Mouse (Mus musculus) hindbrain, postnatal 0 days (tissue): ENCODE measurements at regions not wholly inside any gene's neighbourhood (a gene's known extent, or its start where the extent isn't known, plus 50 kb on each side); places are given as distances from the start of the nearest gene placed in this dataset.

Experiments
- ATAC-seq: fragments of 200-750 bp; cut with Nextera tagmentation; 2 replicates; pipeline ENCODE4 v1.8.0; 2017; ENCODE audit warnings: mild to moderate bottlenecking, moderate TSS enrichment, moderate library complexity
- DNase-seq: peaks from one replicate; pipeline ENCODE4 v3.0.0-alpha.2; 2015; ENCODE audit warnings: low spot score
- H3K27ac ChIP-seq: fragments of 300-500 bp; sonication (generic); 2 replicates; pipeline ENCODE4 v1.5.1; 2014; ENCODE audit warnings: mild to moderate bottlenecking
- H3K27me3 ChIP-seq: fragments of 300-500 bp; sonication (generic); 2 replicates; pipeline ENCODE4 v1.6.1; 2014; ENCODE audit warnings: low read length, mixed read lengths; ENCODE audit not compliant: insufficient read depth
- H3K36me3 ChIP-seq: fragments of 300-500 bp; sonication (generic); 2 replicates; pipeline ENCODE4 v1.6.1; 2014; ENCODE audit warnings: low read length, mixed read lengths; ENCODE audit not compliant: insufficient read depth
- H3K4me1 ChIP-seq: fragments of 300-500 bp; sonication (generic); 2 replicates; pipeline ENCODE4 v1.6.1; 2014; ENCODE audit warnings: antibody characterized with exemption, low read length, mixed read lengths; ENCODE audit not compliant: insufficient read depth
- H3K4me2 ChIP-seq: fragments of 300-500 bp; sonication (generic); 2 replicates; pipeline ENCODE4 v1.6.1; 2014; ENCODE audit warnings: low read depth, mild to moderate bottlenecking, low read length, moderate library complexity, mixed read lengths
- H3K4me3 ChIP-seq: fragments of 300-500 bp; sonication (generic); 2 replicates; pipeline ENCODE4 v1.5.1; 2014; ENCODE audit warnings: low read length
- H3K9ac ChIP-seq: fragments of 300-500 bp; sonication (generic); replicated peaks from 2 replicates; pipeline ENCODE4 v1.6.1; 2014; ENCODE audit warnings: mild to moderate bottlenecking, low read length, moderate library complexity, mixed read lengths
- H3K9me3 ChIP-seq: fragments of 300-500 bp; sonication (generic); 2 replicates; pipeline ENCODE4 v1.6.1; 2016; ENCODE audit warnings: low read length, mixed read lengths
- CTCF ChIP-seq: IDR thresholded peaks from 2 replicates; pipeline ENCODE4 v1.5.1; 2016; ENCODE audit warnings: antibody characterized with exemption, control low read depth, low read depth
- WGBS: fragments of 180-500 bp; shearing (Covaris S2); extraction: QIAGEN DNeasy Blood & Tissue Kit; methylation state at CpG from one replicate; pipeline ENCODE4 v1.1.7; 2014; 5-methylcytosine and 5-hydroxymethylcytosine counted together

DNA sequence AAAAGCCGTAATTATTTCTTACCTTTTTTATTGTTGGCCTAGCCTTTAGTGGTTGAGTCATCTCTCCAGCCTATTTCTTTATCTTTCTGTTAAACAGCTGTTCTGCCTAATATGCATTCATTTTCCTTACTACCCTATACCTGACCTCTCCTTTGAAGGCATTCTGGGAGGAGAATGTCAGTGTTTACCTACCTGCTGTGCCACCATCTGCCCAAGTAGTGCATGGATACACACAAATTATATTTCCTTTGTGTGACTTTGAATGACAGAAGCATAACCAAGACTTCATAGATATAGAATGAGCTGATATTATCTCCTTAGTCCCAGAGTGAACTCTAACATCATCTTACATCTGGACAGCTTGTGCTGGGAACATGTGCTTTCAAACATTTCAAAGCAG lies 293.5 kb upstream of the Tom1l1 start:
- Histone ChIP-seq H3K27ac (no peak overlapping the region), H3K4me3 (no peak overlapping the region), H3K4me1 (no peaks in the 10 kb centered on the region; the same call in 1 of the 2 replicates), H3K27me3 (no peaks in the 10 kb centered on the region), H3K36me3 (no peaks in the 10 kb centered on the region), H3K4me2 (no peak overlapping the region), H3K9me3 (no peaks in the 10 kb centered on the region), H3K9ac (no peak overlapping the region)
- ATAC-seq (no peak), DNase-seq (peak; percentile 46)
- 86% methylated on average over 1 of the region's 1 CpGs for WGBS
- no peak for TF ChIP-seq CTCF

DNA sequence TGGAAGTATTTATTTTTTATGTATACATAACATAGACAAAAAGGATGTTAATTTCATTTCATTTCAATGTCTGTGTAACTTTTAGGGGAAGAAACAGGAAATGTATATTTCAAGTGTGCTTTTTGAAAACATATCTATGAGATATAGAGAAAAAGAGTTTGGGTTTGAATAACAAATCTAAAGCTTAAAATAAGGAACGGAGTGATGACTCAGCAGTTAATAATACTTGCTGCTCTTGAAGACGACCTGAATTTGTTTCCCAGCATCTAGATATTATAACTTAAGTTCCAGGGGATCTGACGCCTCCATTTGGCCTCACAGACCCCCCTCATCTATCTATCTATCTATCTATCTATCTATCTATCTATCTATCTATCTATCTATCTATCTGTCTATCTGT lies 290.1 kb upstream of the Tom1l1 start:
- Histone ChIP-seq H3K4me1 (no peaks in the 10 kb centered on the region; the same call in 1 of the 2 replicates), H3K4me2 (no peak overlapping the region), H3K9ac (no peak overlapping the region), H3K36me3 (no peaks in the 10 kb centered on the region), H3K4me3 (no peak overlapping the region), H3K27ac (no peak overlapping the region), H3K27me3 (no peaks in the 10 kb centered on the region), H3K9me3 (no peaks in the 10 kb centered on the region)
- WGBS = 74% methylated on average over 3 of the region's 3 CpGs
- DNase-seq = no peak
- TF ChIP-seq CTCF = no peak
- ATAC-seq = no peak

DNA sequence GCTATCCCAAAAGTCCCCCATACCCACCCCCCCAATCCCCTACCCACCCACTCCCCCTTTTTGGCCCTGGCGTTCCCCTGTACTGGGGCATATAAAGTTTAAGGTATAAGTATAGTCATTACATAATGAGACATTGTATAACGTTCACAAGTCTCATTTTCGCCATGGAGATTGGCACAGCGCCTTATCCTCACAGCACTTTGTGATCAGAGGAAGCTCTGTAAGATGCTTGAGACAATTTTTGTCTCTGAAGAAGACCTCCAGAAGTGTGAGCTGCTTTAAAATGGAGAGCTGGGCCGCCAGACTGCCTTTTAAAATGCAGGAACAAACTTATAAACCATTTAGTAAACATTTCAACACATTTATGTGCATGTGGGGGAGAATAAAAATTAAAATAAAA lies 252.9 kb upstream of the Tom1l1 start:
- no peak overlapping the region for H3K4me3 ChIP-seq
- no peaks in the 10 kb centered on the region for H3K27me3 ChIP-seq
- H3K27ac ChIP-seq = no peak overlapping the region
- DNase-seq (no peak), ATAC-seq (no peak)
- no peaks in the 10 kb centered on the region for H3K36me3 ChIP-seq
- no peak for TF ChIP-seq CTCF
- H3K4me1 ChIP-seq = no peaks in the 10 kb centered on the region
- no peaks in the 10 kb centered on the region for H3K9me3 ChIP-seq
- H3K9ac ChIP-seq = no peak overlapping the region
- H3K4me2 ChIP-seq = no peak overlapping the region
- WGBS = 65% methylated on average over 5 of the region's 5 CpGs

- H3K9me3 ChIP-seq = no peaks in the 10 kb centered on the region
- H3K4me3 ChIP-seq = no peak overlapping the region
- H3K9ac ChIP-seq = no peak overlapping the region
- H3K4me1 ChIP-seq = no peaks in the 10 kb centered on the region
- no peaks in the 10 kb centered on the region for H3K27me3 ChIP-seq
- DNase-seq (peak; percentile 57), ATAC-seq (no peak)
- H3K4me2 ChIP-seq = no peak overlapping the region
- H3K36me3 ChIP-seq = no peaks in the 10 kb centered on the region
- no peak overlapping the region for H3K27ac ChIP-seq
- TF ChIP-seq CTCF = peak; percentile 51
Observed at GRCm38 (mm10) chr11:90925738-90926137, 237.6 kb upstream of the Tom1l1 start.

- H3K27me3 ChIP-seq = no peaks in the 10 kb centered on the region
- no peak overlapping the region for H3K4me2 ChIP-seq
- H3K27ac ChIP-seq = no peak overlapping the region
- no peaks in the 10 kb centered on the region for H3K36me3 ChIP-seq
- no peak overlapping the region for H3K4me3 ChIP-seq
- ATAC-seq (no peak), DNase-seq (peak; percentile 41)
- no peaks in the 10 kb centered on the region for H3K4me1 ChIP-seq
- TF ChIP-seq CTCF = peak; percentile 58
- 84% methylated on average over 3 of the region's 3 CpGs for WGBS
- no peak overlapping the region for H3K9ac ChIP-seq
- no peaks in the 10 kb centered on the region for H3K9me3 ChIP-seq
Observed at GRCm38 (mm10) chr11:90917782-90918181, 229.6 kb upstream of the Tom1l1 start.

DNA sequence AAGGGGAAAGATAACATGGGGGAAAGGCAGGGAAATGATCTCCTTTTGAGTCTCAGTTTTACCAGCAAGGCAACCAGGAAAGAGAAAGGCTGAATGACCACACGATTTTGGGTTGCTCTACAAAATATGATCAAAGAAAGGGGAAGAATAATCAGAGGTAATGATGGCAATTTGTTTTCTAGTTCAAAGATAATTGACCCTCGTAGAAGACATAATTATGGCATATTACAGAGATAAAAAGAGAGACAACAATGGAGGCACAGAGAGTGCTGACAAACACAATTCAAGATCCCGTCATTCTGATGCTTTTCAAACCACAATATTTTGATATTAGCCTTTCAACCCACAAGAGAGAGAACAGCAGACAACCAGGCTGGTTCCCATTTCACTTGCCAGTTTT lies 206.1 kb upstream of the Tom1l1 start:
- ATAC-seq = no peak
- Histone ChIP-seq H3K4me3 (no peak overlapping the region), H3K9ac (no peak overlapping the region), H3K27ac (no peak overlapping the region), H3K36me3 (no peaks in the 10 kb centered on the region), H3K4me1 (no peaks in the 10 kb centered on the region), H3K4me2 (no peak overlapping the region), H3K27me3 (no peaks in the 10 kb centered on the region), H3K9me3 (no peaks in the 10 kb centered on the region)
- no peak for TF ChIP-seq CTCF
- WGBS = 64% methylated on average over 3 of the region's 3 CpGs
- DNase-seq = no peak

GRCm38 (mm10) chr11:90873122-90873521 lies 185.0 kb upstream of the Tom1l1 start:
- Histone ChIP-seq H3K4me1 (no peaks in the 10 kb centered on the region), H3K36me3 (no peaks in the 10 kb centered on the region), H3K27ac (no peak overlapping the region), H3K4me3 (no peak overlapping the region), H3K27me3 (no peaks in the 10 kb centered on the region), H3K9ac (no peak overlapping the region), H3K9me3 (no peaks in the 10 kb centered on the region), H3K4me2 (no peak overlapping the region)
- no peak for TF ChIP-seq CTCF
- ATAC-seq (no peak), DNase-seq (no peak)
